Mouse (Mus musculus) lung, postnatal 10 days (tissue): ENCODE results near the gene Ncf4.

Experiments used
- DNase-seq: peaks from one replicate; pipeline ENCODE4 v3.0.0; 2021

Ncf4 gene

DNA sequence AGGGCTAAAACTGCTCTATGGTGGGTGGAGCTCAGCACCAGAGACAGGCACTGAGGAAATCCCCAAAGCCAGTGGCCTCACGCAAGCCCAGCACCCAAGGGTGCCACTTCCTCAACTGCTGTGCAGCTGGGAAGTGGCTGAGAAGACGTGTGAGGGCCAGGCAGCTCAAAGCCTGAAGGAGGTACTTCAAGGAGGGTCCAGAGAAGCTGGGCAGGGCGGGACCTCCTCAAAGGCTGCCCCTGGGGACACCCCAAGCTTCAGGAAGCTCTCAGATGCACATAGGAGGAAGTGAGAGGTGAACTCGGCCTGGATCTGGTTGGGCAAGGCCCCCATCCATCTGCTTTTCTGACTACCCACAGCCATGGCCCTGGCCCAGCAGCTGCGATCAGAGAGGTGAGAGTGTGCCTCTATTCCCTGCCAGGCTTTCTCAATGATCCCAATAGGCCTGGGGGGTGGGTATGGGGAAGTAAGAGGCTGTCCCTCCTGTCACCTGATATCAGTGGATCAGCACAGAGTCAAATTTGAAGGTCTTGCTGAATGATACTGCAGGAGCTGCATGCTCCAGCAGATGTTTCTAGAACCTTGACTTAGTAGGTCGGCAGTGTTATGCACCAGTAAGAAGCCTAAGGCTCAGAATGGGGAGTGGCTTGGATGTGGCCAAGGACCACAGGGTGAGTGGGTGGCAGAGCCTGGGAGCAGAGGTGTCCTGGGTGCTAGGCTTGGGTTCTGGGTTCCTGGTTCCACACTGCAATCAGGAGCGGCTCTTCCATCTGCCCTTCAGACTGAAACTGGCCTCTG, at the start of gene Ncf4:
Gene Ncf4 (plus strand): TSS at position 107 of the 798 bp plus-strand sequence.
- peak; percentile 33 for DNase-seq

GRCm38 (mm10) chr15:78195096-78195880, 49.3 kb upstream of the Ncf4 start:
- DNase-seq, result no peak

DNA sequence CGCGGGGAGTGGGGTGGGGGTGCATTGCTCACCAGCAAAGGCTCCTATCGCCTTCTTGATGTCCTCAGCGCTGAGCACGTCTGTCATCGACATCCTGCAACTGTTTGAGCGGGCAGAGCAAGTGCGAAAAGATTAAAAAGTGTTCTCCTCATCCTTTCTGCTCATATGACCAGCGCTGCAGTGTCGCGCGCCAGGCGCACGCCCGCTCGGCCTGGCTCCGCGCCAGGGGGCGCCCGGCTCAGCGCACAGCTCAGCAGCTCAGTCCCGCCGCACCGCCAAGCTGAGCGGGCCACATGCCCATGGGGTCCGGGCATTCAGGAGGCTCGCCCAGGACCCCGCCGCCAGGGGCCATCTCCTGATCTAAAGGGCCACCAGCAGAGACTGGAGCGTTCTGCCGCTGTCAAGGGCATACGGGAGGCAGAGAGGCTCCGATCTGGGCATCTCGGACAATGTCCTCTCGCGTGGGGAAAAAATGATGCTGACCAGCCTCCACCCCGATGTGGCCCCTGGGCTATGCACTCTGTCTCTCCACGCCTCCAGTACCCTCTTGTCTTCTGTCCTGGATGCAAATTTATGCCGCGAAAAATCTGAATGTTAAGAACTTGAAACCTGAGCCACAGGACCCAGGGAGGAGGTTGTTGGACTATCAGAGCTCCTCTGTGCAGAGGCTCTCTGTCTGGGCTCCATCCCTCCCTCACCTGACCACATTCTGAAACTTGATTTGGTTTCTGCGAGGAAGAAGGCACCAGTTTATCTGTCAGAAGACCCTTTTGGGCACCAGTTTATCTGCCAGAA, 40.4 kb upstream of the Ncf4 start:
- DNase-seq, result peak; percentile 30

DNA sequence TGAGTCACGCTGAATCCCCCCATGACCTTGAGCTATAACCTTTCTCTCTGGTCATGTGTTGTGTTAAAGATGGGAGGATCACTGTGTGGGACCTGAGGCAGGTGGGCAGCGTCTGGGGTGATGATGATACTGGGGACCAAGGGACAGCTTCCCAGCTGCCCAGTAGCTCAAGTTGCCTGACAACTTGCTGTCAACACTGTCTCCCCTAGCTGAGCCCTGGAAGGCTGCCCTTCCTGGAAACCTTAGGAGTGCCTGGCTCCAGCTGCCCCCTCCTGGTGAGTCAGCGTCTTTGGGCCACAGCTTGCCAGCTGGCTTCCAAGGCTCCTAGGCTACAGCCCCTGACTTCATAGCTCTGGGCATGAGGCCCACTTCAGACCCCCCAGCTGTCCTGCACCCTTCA, 39.4 kb upstream of the Ncf4 start:
- DNase-seq, result peak; percentile 71

GRCm38 (mm10) chr15:78206312-78206711, 38.3 kb upstream of the Ncf4 start, which contains the start of gene Pvalb:
TSS of gene Pvalb (minus strand) at chr15:78206400.
- no peak for DNase-seq

DNA sequence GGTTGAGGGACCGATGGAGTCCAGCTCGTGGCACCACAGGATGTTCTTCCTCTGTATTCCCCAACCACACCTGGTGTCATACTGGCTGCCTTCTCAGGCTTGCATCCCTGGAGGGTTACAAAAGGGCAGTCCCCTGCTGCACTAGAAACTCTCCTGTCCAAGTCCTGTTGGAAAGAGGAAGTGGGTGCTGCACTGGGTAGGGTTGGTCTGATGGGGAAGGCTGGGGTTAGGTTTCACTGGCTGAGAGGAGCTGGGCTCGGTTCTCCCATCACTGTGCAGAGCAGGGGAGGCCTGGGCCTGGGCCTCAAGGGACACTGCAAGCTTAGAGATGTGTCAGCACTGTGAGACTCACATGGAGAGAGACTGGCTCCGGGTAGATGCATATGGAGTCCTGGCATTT, 34.4 kb upstream of the Ncf4 start:
- no peak for DNase-seq

- no peak for DNase-seq
Measured at GRCm38 (mm10) chr15:78211367-78211766, 33.2 kb upstream of the Ncf4 start.

DNA sequence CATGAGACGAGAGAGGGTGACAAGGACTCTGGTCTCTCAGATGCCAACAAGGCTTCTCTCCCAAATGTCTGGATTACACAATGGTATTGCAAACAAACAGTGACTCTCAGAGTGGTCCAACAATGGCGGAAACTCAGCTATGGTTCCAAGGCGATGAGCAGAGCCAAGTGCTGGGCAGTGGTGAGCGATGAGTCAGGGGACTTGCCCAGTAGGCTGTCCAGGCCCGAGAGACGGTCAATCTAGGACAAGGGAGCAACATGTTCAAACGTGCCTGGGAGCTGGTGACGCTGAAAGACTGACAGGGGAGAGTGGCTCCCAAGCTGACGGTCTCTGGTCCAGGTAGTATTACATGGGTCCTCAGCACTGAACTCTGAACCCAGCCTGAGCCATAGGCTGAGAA, 29.3 kb upstream of the Ncf4 start:
- no peak for DNase-seq

DNA sequence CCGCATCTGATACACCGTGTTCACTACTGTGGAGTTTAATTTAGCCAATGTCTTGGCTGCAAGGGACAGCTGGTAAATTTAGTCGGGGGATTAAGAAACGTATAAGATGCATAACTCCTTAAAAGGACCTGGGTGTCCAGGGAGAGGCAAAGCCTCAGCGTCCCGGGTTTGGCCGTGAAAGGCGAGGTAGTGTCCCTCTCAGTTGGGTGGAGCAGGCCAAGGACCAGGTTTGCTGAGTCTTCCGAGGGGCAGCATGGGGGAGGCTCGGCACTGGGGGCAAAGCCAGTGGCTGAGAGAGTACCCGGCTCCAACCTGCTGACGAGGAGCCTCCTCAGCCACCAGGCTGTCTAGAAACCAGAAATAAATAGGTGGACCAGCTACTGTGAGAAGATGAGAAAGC, 16.8 kb upstream of the Ncf4 start:
- DNase-seq, result no peak

DNA sequence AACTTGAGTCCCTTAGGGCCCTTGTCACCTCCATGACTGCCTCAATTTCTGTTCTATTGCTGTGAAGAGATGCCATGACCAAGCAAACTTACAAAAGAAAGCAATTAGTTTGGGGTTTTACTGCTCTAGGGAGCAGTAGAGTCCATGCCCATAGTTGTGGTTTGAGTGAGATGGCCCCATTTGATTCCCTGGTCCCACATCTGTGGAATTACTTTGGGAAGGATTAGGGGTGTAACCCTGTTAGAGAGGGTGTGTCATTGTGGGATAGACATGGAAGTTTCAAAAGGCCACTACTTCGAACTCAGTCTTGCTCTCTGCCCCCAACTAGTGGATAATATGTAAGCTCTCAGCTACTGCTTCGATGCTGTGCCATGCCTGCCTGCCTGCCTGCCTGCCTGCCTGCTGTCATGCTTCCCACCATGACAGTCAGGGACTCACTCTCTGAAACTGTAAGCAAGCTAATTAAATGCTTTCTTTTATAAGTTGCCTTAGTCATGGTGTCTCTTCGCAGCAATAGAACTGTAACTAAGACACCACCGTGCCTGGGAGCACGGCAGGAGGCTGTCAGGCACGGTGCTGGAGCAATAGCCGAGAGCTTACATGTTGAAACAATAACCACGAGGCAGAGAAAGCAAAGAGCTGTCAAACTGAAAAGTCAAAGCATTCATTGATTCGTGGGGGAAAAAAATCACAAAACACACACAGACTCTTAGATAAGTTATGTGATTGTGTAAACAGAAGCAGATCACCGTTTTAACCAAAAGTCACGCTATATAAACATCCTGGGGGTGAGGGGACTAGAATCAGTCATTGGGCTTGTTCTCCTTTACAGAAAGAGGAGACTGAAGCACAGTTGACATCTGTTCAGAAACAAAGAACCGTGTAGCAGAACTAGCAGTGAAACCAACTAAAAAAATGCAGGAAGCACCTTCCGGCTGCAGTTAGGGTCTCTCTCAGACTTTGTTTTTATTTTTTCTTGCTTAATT, 13.0 kb upstream of the Ncf4 start:
- no peak for DNase-seq

GRCm38 (mm10) chr15:78234823-78235509, 9.6 kb upstream of the Ncf4 start:
- no peak for DNase-seq

- peak; percentile 78 for DNase-seq
Measured at GRCm38 (mm10) chr15:78239453-78239852, 5.1 kb upstream of the Ncf4 start.

GRCm38 (mm10) chr15:78239956-78240617, 4.5 kb upstream of the Ncf4 start:
- DNase-seq, result no peak

GRCm38 (mm10) chr15:78241335-78241734, 3.3 kb upstream of the Ncf4 start:
- no peak for DNase-seq

DNA sequence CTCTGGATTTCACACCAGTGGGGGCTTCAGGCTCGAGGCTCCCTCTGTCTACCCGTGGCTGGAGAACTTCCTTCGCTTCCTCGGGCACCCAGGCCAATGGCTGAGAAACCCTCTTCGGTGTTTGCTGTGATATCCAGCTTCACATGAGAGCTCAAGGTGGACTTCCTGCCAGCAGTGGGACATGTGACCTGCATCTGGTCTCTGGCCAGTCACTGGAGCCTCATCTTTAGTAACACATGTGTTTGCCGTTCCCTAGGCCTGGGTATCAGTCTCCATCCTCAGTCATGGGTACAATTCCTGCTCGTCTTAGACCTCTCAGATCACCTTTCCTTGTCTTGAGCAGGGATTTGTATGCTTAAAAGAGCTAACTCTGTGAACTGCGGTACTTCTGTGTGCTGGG, 1.5 kb upstream of the Ncf4 start:
- DNase-seq, result no peak

GRCm38 (mm10) chr15:78243774-78244173, 827 bp upstream of the Ncf4 start:
- peak; percentile 24 for DNase-seq

- no peak for DNase-seq
Measured at GRCm38 (mm10) chr15:78246143-78247116, 1.8 kb downstream of the Ncf4 start.

GRCm38 (mm10) chr15:78247659-78248058, 3.1 kb downstream of the Ncf4 start:
- peak; percentile 24 for DNase-seq

- peak; percentile 31 for DNase-seq
Measured at GRCm38 (mm10) chr15:78248410-78248809, 3.8 kb downstream of the Ncf4 start.

- peak; percentile 64 for DNase-seq
Measured at GRCm38 (mm10) chr15:78254751-78255150, 10.2 kb downstream of the Ncf4 start.
